Mouse (Mus musculus) B cell, adult 67 days (primary cell): ENCODE measurements around the gene Ctsj. TPM values are rescaled to one million over a fixed set of nuclear protein-coding genes. Genes with fewer than 3 reads are reported as not detected.

Source experiments
- total RNA-seq, 2 experiments: library from RNA; stranded (reverse); gene quantifications; 4 replicates each; pipeline ENCODE4 v1.2.4; 2023

Gene Ctsj
- not detected for total RNA-seq

GRCm38 (mm10) chr13:61005859-61006258 lies at the start of gene Ctsj:
Gene Ctsj (minus strand): TSS chr13:61005959.

GRCm38 (mm10) chr13:61040531-61040930 lies 34.8 kb upstream of the Ctsj start, which contains the start of gene Ctsq:
Gene Ctsq (minus strand): TSS chr13:61040631.

Other genes with a start within 250 kb of the Ctsj start
- not detected for gene BC051665, start 219.6 kb downstream of the Ctsj start, total RNA-seq
- gene Ctsll3, start 203.1 kb downstream of the Ctsj start, total RNA-seq: not detected
- not detected for gene 4930486L24Rik, start 141.5 kb downstream of the Ctsj start, total RNA-seq
- not detected for gene Gm49392, start 109.1 kb downstream of the Ctsj start, total RNA-seq
- gene Ctla2b, start 108.5 kb downstream of the Ctsj start, total RNA-seq: 1 to 10 TPM in 1 of 2 experiments, under 1 TPM in 1; 0.93 to 1.0 TPM
- gene Tpbpb, start 101.1 kb downstream of the Ctsj start, total RNA-seq: not detected
- gene Gm49393, start 70.4 kb downstream of the Ctsj start, total RNA-seq: not detected
- gene Gm49391, start 69.4 kb downstream of the Ctsj start, total RNA-seq: not detected
- gene Ctla2a, start 69.3 kb downstream of the Ctsj start, total RNA-seq: 1 to 10 TPM in 1 of 2 experiments, not detected in 1; 1.9 TPM
- not detected for gene Tpbpa, start 64.0 kb downstream of the Ctsj start, total RNA-seq
- not detected for gene Ctsq, start 34.7 kb upstream of the Ctsj start, total RNA-seq
- gene Ctsr, start 158.3 kb upstream of the Ctsj start, total RNA-seq: not detected
- not detected for gene Cts6, start 197.5 kb upstream of the Ctsj start, total RNA-seq
- gene Cts8, start 249.4 kb upstream of the Ctsj start, total RNA-seq: not detected